Mouse (Mus musculus): Measurements from ENCODE around the gene Kcna10. TPM values are rescaled to one million over a fixed set of nuclear protein-coding genes. Genes with fewer than 3 reads are reported as not detected.

The Kcna10 gene
- 1.5 and 2.3 TPM in 2 replicates for polyA plus RNA-seq (2015; fragmentation: Nextera tagmentation; extraction: Ambion mirVana)

DNA sequence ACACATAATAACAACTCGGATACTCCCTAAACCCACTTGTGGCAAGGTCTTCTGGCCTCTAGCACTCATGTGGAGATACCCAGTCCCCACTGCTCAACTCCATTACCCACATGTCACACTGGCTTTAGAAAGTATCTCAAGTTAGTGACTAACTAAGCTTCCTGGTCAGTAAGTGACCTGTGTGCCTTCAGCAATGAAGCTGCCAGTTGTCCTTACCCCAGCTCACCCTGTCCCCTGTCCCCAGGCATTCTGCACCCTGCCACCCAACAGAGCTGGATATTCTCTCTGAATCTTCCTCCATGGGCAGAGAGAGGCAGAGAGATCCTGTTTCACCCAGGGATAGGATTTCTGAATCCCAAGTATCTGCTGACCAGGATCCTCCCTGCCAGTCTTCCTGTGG, at the start of gene Kcna10:
Gene Kcna10 (plus strand): TSS at position 301 of the 400 bp plus-strand sequence.

GRCm38 (mm10) chr3:107221608-107222007, 38.8 kb downstream of the Kcna10 start, which contains the start of gene Cym:
Cym (minus strand) TSS chr3:107221732.

DNA sequence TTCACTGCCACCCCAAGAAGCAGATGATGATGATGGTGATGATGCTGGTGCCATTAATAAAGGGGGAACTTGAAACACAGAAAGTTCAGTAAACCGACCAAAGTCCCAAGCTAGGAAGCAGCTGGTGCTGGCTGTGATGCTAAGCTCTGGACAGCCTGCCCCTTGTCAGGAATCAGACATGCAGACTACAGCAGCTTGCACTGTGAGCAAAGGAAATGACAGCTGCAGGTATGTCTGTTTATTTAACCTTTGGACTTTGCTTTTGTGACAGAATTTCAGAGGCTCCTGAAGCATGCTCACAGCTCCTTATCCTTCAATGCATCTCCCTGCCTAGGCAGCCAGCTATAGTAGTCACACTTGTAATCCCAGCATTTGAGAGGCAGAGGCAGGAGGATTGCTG, 47.7 kb downstream of the Kcna10 start, which contains the start of gene A630076J17Rik:
Gene A630076J17Rik (plus strand): TSS at position 88 of the 400 bp plus-strand sequence.

DNA sequence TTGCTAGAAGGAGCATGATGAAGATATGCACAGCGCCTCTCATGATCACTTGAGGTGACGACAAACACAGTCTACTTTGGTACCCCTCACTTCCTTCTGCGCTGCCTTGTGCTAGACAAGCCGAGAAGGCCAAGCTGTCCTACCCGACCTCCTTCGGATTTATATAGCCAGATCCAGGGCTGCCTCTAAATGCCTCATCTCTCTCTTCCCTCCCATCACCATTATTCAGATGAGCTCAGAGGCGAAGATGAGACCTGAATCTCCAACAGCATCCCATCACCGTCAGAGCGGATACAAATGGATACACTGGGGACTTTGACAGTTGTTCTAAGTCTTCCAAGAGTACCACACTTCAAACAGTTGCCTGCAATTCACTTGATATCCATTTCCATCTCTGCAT, 56.8 kb downstream of the Kcna10 start, which contains the start of gene Prok1:
Gene Prok1 (minus strand): TSS at position 101 of the 400 bp plus-strand sequence.

Other genes starting within 250 kb of the Kcna10 start
- gene Kcna3, start 146.9 kb upstream of the Kcna10 start, polyA plus RNA-seq (2015; fragmentation: Nextera tagmentation; extraction: Ambion mirVana) = 0.19 and 0.24 TPM in 2 replicates
- 0.15 and 0.19 TPM in 2 replicates for gene Kcna2, start 81.9 kb upstream of the Kcna10 start, polyA plus RNA-seq (2015; fragmentation: Nextera tagmentation; extraction: Ambion mirVana)
- gene Cym, start 38.7 kb downstream of the Kcna10 start, polyA plus RNA-seq (2015; fragmentation: Nextera tagmentation; extraction: Ambion mirVana) = 1.0 TPM in 1 of 2 replicates, not detected in the other
- not detected in 2 replicates for gene A630076J17Rik, start 47.6 kb downstream of the Kcna10 start, polyA plus RNA-seq (2015; fragmentation: Nextera tagmentation; extraction: Ambion mirVana)
- gene Prok1, start 56.7 kb downstream of the Kcna10 start, polyA plus RNA-seq (2015; fragmentation: Nextera tagmentation; extraction: Ambion mirVana) = not detected in 2 replicates
- gene Lamtor5, start 95.8 kb downstream of the Kcna10 start, polyA plus RNA-seq (2015; fragmentation: Nextera tagmentation; extraction: Ambion mirVana) = 142 and 148 TPM in 2 replicates
- 0.71 and 1.2 TPM in 2 replicates for gene Slc16a4, start 108.2 kb downstream of the Kcna10 start, polyA plus RNA-seq (2015; fragmentation: Nextera tagmentation; extraction: Ambion mirVana)
- 7.4 and 8.3 TPM in 2 replicates for gene Rbm15, start 150.6 kb downstream of the Kcna10 start, polyA plus RNA-seq (2015; fragmentation: Nextera tagmentation; extraction: Ambion mirVana)

Measured in skeletal muscle tissue, postnatal 0 days (tissue).